Comparison of ENCODE assay signal across 8 mouse cellular contexts in genomic region chr7:66058703-66059102, GRCm38 (mm10). TPM values are rescaled to one million over a fixed set of nuclear protein-coding genes. Genes with fewer than 3 reads are reported as not detected.
DNase-seq lines count a peak whose midpoint lies in the region; ATAC-seq and TF ChIP-seq lines count a peak whose summit lies in the region.

Gene Snrpa1 (plus strand): TSS chr7:66059003.

- H3K9ac ChIP-seq in hindbrain, postnatal 0 days (replicated peaks; ENCODE audit: low read length): peak within 1 kb of the TSS; percentile 78; the same call in 1 of the 2 replicates

- 80% methylated on average over 1 of the region's 1 CpGs for WGBS in hindbrain, postnatal 0 days

- H3K4me2 ChIP-seq in hindbrain, postnatal 0 days (ENCODE audit: low read depth, low read length): peak within 1 kb of the TSS; percentile 96

- H3K36me3 ChIP-seq in hindbrain, postnatal 0 days (ENCODE audit: insufficient read depth, low read length): peaks cover 9% of the 10 kb centered on the region; the same call in 1 of the 2 replicates

- intact Hi-C loops in gastrocnemius, adult 2 months (cut with DNase I): no loop called here

- no peak for DNase-seq in heart, adult 18-20 months
- DNase-seq in heart, adult 11 months: no peak
- DNase-seq in adrenal gland, adult 8-10 months: no peak
- DNase-seq in gastrocnemius, adult 2 months: no peak
- no peak for DNase-seq in hindbrain, postnatal 0 days (ENCODE audit: low spot score)
- no peak for DNase-seq in cerebellum, postnatal 10 days
- no peak for DNase-seq in kidney, adult 9 months

- H3K27ac ChIP-seq in gastrocnemius, adult 2 months: peak within 1 kb of the TSS; percentile 95
- H3K27ac ChIP-seq in hindbrain, postnatal 0 days: no peak within 1 kb of the TSS

- no peaks in the 10 kb centered on the region for H3K9me3 ChIP-seq in hindbrain, postnatal 0 days (ENCODE audit: low read length)

- peak within 1 kb of the TSS; percentile 99 for H3K4me3 ChIP-seq in gastrocnemius, adult 2 months
- H3K4me3 ChIP-seq in hindbrain, postnatal 0 days (ENCODE audit: low read length): peak within 1 kb of the TSS; percentile 80

- ATAC-seq in hindbrain, postnatal 0 days: no peak
- no peak for ATAC-seq in megakaryocyte, adult 5-6 weeks (ENCODE audit: poor library complexity, severe bottlenecking)

- peaks cover 12% of the 10 kb centered on the region for H3K4me1 ChIP-seq in hindbrain, postnatal 0 days (ENCODE audit: insufficient read depth, low read length)

- TF ChIP-seq CTCF in gastrocnemius, adult 2 months (IDR thresholded peaks at IDR 0.05): no peak
- no peak for TF ChIP-seq CTCF in hindbrain, postnatal 0 days (IDR thresholded peaks at IDR 0.05; ENCODE audit: low read depth)

- H3K27me3 ChIP-seq in hindbrain, postnatal 0 days (ENCODE audit: insufficient read depth, low read length): no peaks in the 10 kb centered on the region

RNA-seq across cellular contexts. Expression of gene Snrpa1, which starts in this region (rescaled TPM):
- total RNA-seq in heart, adult 18-20 months (2021): 10 to 100 TPM; 21.6 to 22.5 TPM
- 10 to 100 TPM; 30.4 to 43.3 (median 34.4) TPM for total RNA-seq in adrenal gland, adult 8-10 months (2022)
- 10 to 100 TPM; 15.2 to 22.4 TPM for total RNA-seq in gastrocnemius, adult 2 months (2021)
- 22.6 and 26.5 TPM in 2 replicates for total RNA-seq in hindbrain, postnatal 0 days (2014; rRNA removed)
- polyA plus RNA-seq in hindbrain, postnatal 0 days (2015; fragmentation: Nextera tagmentation; extraction: Ambion mirVana): 119 and 127 TPM in 2 replicates
- 53.8 and 59.6 TPM in 2 replicates for total RNA-seq in megakaryocyte, adult 5-6 weeks (2015)
- total RNA-seq in megakaryocyte, adult 5-6 weeks (2017): 61.4 and 76.3 TPM in 2 replicates
